Mouse (Mus musculus) T-helper 17 cell (primary cell): ENCODE data around the gene Gphb5.
"Not testable (repeated sequence)": the region's sequence is repeated elsewhere in the genome, so short reads cannot be mapped to it uniquely, and the experiment has no call there.

ENCODE experiments used
- in situ Hi-C, 2 experiments: fragments of 300-600 bp; cut with MboI, MseI; formaldehyde crosslinking; loops; 1 replicate in 1 of 2; 2 replicates in 1 of 2; pipeline ENCODE4 v1.15.1; 2025; ENCODE audit warnings: high pct_unique_total_duplicates in 2 of 2

Gene Gphb5

DNA sequence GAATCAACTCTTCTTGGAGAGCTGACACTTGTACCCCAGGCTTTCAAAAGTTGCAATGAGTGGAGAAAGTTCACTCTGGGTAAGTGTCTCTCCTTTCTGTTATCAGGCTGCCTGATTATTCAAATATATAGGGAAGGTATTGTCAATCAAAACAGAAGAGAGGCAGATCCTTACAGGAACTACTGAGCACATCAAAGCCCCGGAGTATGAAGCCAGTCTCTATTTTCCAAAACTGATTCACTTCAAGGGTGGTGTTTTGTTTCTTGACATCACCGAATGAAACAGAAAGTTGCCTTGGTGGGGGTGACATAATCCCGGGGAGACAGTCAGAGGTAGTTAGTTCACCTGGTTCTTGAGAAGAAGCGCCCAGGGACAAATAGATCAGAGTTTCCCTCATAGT, at the start of gene Gphb5:
TSS of gene Gphb5 (minus strand) at position 101 of the 400 bp plus-strand sequence.
- in situ Hi-C loops = no loop called here

- in situ Hi-C loops = loop anchor here (25.0 kb wide), 2 partner anchors 96 to 171 kb away; no protein-coding TSS in a partner anchor
Observed at GRCm38 (mm10) chr12:75466206-75466605, 49.6 kb upstream of the Gphb5 start.

- in situ Hi-C loops = loop anchor here (25.0 kb wide), 2 partner anchors 98 to 173 kb away; no protein-coding TSS in a partner anchor
Observed at GRCm38 (mm10) chr12:75464016-75464769, 47.6 kb upstream of the Gphb5 start.

GRCm38 (mm10) chr12:75460561-75460960, 44.0 kb upstream of the Gphb5 start:
- in situ Hi-C loops = loop anchor here (25.0 kb wide), 2 partner anchors 102 to 177 kb away; no protein-coding TSS in a partner anchor

DNA sequence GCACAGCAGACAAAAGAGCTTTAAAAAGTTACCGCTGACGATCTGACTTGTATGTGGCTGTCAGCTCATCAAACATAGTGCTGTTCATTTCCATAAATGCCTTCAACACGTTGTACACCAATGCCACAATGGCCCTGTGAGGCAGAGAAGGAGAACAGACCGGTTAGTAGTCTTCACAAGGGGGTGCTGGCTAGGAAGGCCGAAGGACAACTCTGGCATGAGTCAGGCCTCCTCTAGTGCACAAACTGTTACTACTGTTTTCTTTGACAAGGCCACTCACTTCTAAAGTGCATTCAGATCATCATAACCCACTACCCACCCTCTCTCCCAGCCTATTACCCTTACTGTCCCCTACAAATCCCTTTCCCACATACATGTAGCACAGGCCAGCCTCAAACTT, 43.1 kb upstream of the Gphb5 start:
- in situ Hi-C loops = loop anchor here (25.0 kb wide), 2 partner anchors 103 to 178 kb away; no protein-coding TSS in a partner anchor

GRCm38 (mm10) chr12:75453441-75453840, 36.9 kb upstream of the Gphb5 start:
- in situ Hi-C loops = loop anchor here (5.0 to 25.0 kb wide), 3 partner anchors 109 to 189 kb away; no protein-coding TSS in a partner anchor

DNA sequence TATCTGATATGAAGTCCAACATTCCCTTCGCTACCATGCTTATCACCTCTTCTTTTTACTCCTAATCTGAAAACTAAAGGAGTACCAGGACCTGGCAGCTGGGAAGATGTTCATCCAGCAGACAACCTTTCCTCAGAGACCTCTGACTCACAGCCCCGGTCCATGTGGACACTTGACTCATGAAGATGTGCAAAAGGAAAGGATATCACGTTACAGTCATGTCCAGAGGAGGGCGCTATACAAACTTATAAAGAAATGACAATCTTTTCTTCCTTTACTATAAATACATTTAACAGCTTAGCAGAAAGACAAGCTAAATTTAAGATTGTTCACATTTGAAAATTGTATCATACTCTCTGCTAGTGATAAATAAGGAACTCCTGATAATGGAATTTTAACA, 36.4 kb upstream of the Gphb5 start:
- in situ Hi-C loops = loop anchor here (5.0 to 25.0 kb wide), 3 partner anchors 109 to 189 kb away; no protein-coding TSS in a partner anchor

- in situ Hi-C loops = loop anchor here (5.0 to 25.0 kb wide), 3 partner anchors 112 to 192 kb away; no protein-coding TSS in a partner anchor
Observed at GRCm38 (mm10) chr12:75450592-75450991, 34.0 kb upstream of the Gphb5 start.

GRCm38 (mm10) chr12:75450011-75450410, 33.4 kb upstream of the Gphb5 start:
- in situ Hi-C loops = loop anchor here (5.0 to 25.0 kb wide), 3 partner anchors 112 to 192 kb away; no protein-coding TSS in a partner anchor

DNA sequence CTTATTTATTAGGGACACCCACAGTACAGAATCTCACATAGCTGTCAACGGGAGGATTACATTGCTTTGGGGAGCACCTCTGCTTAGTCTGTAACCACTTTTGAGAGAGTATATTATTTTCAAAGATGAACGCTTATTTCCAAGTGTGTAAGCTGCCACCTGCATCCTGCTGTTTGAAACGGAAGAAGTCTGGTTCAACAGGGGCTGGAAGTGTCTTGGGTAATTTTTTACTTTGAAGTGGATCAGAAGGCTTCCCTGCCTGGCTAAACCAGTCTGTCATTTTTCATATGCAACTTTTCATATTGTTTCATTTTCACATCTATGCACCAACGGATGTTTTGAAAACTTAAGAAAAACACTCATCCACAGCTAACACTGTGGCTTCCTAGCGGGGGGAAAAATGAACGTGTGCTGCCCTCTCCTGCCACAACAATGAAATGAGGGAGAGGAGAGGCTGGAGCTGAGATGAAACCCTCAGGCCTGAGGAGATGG, 32.9 kb upstream of the Gphb5 start:
- in situ Hi-C loops = no loop called here

DNA sequence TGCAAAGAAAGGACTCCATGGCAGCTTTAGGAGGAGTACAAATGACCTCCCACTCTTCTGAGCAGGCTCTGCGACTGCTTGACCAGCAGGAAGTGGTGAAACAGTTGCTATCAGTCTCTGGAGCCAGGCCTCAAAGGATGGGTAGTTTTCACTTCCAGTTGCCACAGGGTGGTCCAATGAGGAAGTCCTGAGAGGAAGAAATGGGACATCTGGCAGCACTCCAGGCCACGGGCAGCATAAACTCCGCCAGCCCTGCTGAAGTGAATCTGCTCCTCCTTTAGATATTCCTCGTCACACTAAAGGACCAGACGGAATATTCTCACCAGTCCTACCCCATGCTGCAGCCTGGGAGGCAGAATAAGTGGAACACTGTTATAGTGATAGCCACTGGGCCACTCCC, 32.3 kb upstream of the Gphb5 start:
- in situ Hi-C loops = no loop called here

- in situ Hi-C loops = no loop called here
Observed at GRCm38 (mm10) chr12:75446245-75446644, 29.7 kb upstream of the Gphb5 start.

DNA sequence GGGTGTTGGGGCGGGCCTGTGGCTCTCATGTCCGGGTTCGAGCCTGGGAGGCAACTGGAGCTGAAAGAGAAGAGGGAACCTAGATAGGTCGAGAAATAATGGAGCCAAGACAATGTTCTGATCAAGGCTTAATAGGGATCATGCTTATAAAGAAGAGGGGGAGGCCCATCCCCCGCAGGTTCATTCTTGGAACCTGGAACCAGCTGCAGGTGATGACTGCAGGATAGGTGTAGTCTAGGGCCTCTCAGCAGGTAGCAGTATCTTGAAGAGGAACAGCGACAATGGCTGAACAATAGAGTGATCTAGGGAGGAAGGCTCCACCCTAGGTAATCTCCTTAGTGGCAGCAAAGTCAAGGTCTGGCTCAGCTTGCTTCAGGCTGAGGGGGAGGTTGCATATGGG, 15.8 kb upstream of the Gphb5 start:
- in situ Hi-C loops = not testable (repeated sequence)

GRCm38 (mm10) chr12:75429685-75430396, 13.3 kb upstream of the Gphb5 start:
- in situ Hi-C loops = no loop called here

DNA sequence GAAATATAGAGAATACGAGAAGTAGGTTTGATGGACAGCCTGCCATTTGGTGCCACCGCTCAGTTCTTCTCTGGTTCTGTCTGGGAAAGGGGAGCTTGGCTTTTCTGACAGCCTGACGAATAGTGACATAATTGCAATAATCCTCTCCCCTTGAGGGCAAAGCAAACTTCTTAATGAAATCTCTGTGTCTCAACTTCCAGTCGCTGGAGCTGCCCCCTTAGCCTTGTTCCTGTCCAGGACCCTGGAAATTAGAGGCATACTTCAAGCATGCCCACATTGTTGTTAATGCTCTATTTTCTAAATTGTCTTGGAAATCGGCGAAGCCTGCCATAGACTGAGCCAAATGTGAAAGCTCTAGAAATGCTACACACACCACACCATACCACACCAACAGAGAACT, 12.1 kb upstream of the Gphb5 start:
- in situ Hi-C loops = no loop called here

DNA sequence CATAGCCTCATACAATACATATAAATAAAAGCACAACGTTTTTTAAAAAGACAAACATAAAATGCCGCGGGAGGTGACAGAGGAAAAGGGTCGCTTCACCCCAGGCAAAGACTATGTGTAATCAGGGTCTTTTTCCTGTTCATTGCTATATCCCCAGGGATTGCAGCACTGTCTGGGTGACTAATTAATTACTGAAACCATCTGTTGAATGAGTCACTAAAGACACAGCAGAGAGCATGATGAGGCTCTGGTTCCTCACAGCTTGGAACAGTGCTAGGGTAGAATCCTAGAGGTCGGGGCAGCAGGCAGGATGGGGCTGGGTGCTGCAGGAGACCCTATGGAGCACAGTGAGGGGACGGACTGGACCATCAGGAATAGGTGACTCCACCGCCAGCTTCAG, 9.3 kb upstream of the Gphb5 start:
- in situ Hi-C loops = no loop called here

DNA sequence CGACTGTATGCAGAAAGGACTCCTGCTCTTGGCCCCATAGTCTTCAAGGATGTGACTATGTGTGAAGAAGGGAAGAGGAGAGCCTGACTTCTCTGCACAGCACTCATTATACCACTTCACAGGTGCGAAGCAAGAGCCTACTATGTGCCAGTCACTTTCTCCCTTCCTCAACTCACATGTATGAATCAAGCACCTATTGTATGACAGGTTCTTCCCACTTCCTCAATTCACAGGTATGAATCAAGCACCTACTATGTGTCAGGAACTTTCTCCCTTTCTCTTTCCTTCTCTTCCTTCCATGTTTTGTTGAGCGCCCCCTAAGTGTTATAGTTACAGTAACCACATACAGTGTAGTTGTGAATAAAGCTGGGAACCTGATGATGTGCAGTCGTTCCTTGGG, 8.2 kb upstream of the Gphb5 start:
- in situ Hi-C loops = no loop called here

GRCm38 (mm10) chr12:75424359-75424758, 7.8 kb upstream of the Gphb5 start:
- in situ Hi-C loops = no loop called here

GRCm38 (mm10) chr12:75414991-75415390, 1.6 kb downstream of the Gphb5 start:
- in situ Hi-C loops = no loop called here

- in situ Hi-C loops = no loop called here
Observed at GRCm38 (mm10) chr12:75412964-75413363, 3.6 kb downstream of the Gphb5 start.

GRCm38 (mm10) chr12:75397077-75397476, 19.5 kb downstream of the Gphb5 start:
- in situ Hi-C loops = no loop called here

- in situ Hi-C loops = no loop called here
Observed at GRCm38 (mm10) chr12:75396616-75397015, 20.0 kb downstream of the Gphb5 start.
